Mouse (Mus musculus) brain, embryonic 14.5 days (tissue): ENCODE measurements around the gene Pdss2.

Source experiments
- CTCF ChIP-seq: fragments of 200-500 bp; IDR thresholded peaks from 2 replicates; pipeline ENCODE4 v1.5.1; 2012; ENCODE audit warnings: inconsistent platforms, mild to moderate bottlenecking, moderate library complexity, borderline replicate concordance; ENCODE audit not compliant: insufficient read depth, insufficient read length; ENCODE audit errors: extremely low read depth
- POLR2A ChIP-seq: fragments of 200-500 bp; IDR thresholded peaks from 2 replicates; pipeline ENCODE4 v1.6.1; 2012; ENCODE audit warnings: mild to moderate bottlenecking, inconsistent platforms, borderline replicate concordance; ENCODE audit not compliant: poor library complexity, insufficient read depth, insufficient read length, severe bottlenecking; ENCODE audit errors: extremely low read depth

- TF ChIP-seq POLR2A = no peak
- no peak for TF ChIP-seq CTCF
Measured at GRCm38 (mm10) chr10:43439492-43439941, 218.2 kb downstream of the Pdss2 start.
